Mouse (Mus musculus) heart, adult 2 months (tissue): ENCODE measurements around the gene Lefty1.

Experiments
- CTCF ChIP-seq: fragments of 200-600 bp; IDR thresholded peaks from 2 replicates; pipeline ENCODE4 v1.8.1; 2022; ENCODE audit warnings: antibody characterized with exemption, mild to moderate bottlenecking, moderate library complexity
- EP300 ChIP-seq: fragments of 200-500 bp; IDR thresholded peaks from 2 replicates; pipeline ENCODE4 v1.6.1; 2011; ENCODE audit warnings: low read depth, low read length, control low read depth; ENCODE audit not compliant: insufficient read depth

GRCm38 (mm10) chr1:180892808-180893207, 42.0 kb upstream of the Lefty1 start, which contains the start of gene Lefty2:
- TF ChIP-seq CTCF = no peak
- TF ChIP-seq EP300 = no peak
